Mouse (Mus musculus): ENCODE measurements around the gene Gm16223. TPM values are rescaled to one million over a fixed set of nuclear protein-coding genes. Genes with fewer than 3 reads are reported as not detected.

Gene Gm16223
- polyA plus RNA-seq, 1 experiment from 2014 or later = not detected

- no peaks in the 10 kb centered on the region for H3K9me3 ChIP-seq
- no peaks in the 10 kb centered on the region for H3K27me3 ChIP-seq
- H3K9ac ChIP-seq = no peak overlapping the region
- WGBS = 67% methylated on average over 5 of the region's 5 CpGs
- no peak overlapping the region for H3K4me3 ChIP-seq
- ATAC-seq (ENCODE audit: borderline replicate concordance, extremely low read depth, low FRiP score, low TSS enrichment) = no peak
- no peak overlapping the region for H3K4me2 ChIP-seq
- no peak overlapping the region for H3K27ac ChIP-seq
- H3K36me3 ChIP-seq = no peaks in the 10 kb centered on the region
- no peaks in the 10 kb centered on the region for H3K4me1 ChIP-seq
Measured at GRCm38 (mm10) chr5:42239291-42239690, 171.5 kb downstream of the Gm16223 start.

GRCm38 (mm10) chr5:42239806-42240205 is 172.0 kb downstream of the Gm16223 start:
- H3K27ac ChIP-seq = no peak overlapping the region
- H3K9me3 ChIP-seq = no peaks in the 10 kb centered on the region
- H3K9ac ChIP-seq = no peak overlapping the region
- no peaks in the 10 kb centered on the region for H3K36me3 ChIP-seq
- no peak overlapping the region for H3K4me3 ChIP-seq
- H3K4me1 ChIP-seq = no peaks in the 10 kb centered on the region
- ATAC-seq (ENCODE audit: borderline replicate concordance, extremely low read depth, low FRiP score, low TSS enrichment) = no peak
- H3K27me3 ChIP-seq = no peaks in the 10 kb centered on the region
- no peak overlapping the region for H3K4me2 ChIP-seq

- Histone ChIP-seq H3K9me3 (no peaks in the 10 kb centered on the region), H3K27me3 (no peaks in the 10 kb centered on the region), H3K27ac (no peak overlapping the region), H3K4me3 (no peak overlapping the region), H3K4me2 (no peak overlapping the region), H3K9ac (no peak overlapping the region), H3K36me3 (no peaks in the 10 kb centered on the region), H3K4me1 (no peaks in the 10 kb centered on the region)
- no peak for ATAC-seq (ENCODE audit: borderline replicate concordance, extremely low read depth, low FRiP score, low TSS enrichment)
- WGBS = 77% methylated on average over 3 of the region's 3 CpGs
Measured at GRCm38 (mm10) chr5:42250376-42250775, 182.6 kb downstream of the Gm16223 start.

Other genes starting within 250 kb of the Gm16223 start
- 22.0 and 24.0 TPM in 2 replicates for gene Bod1l, start 223.6 kb upstream of the Gm16223 start, polyA plus RNA-seq (2015; fragmentation: Nextera tagmentation; extraction: Ambion mirVana)

Measured in lung, embryonic 15.5 days (tissue).